Mouse (Mus musculus) erythroblast, adult 5-6 weeks (primary cell): ENCODE results near the gene Pdrg1. TPM values are rescaled to one million over a fixed set of nuclear protein-coding genes. Genes with fewer than 3 reads are reported as not detected.

Source experiments
- ATAC-seq: replicated peaks from 2 replicates; pipeline ENCODE4 v1.8.0; 2016; ENCODE audit warnings: moderate number of reproducible peaks, mild to moderate bottlenecking, moderate TSS enrichment, inconsistent platforms; ENCODE audit not compliant: poor library complexity, low FRiP score, severe bottlenecking
- total RNA-seq, 2 experiments: library from RNA; stranded (forward) in 1 of 2; stranded (reverse) in 1 of 2; fragments of 150-400 nt in 1 of 2; fragments of 200-764, 138-1000 nt in 1 of 2; gene quantifications; 2 replicates each; pipeline versions ENCODE4 v1.2.3 to v1.2.4; 2015 to 2017; ENCODE audit warnings: low replicate concordance in 2 of 2

Gene Pdrg1
- total RNA-seq, 2 experiments from 2014 or later = 2.6 to 6.5 TPM

GRCm38 (mm10) chr2:152976991-152977390 is 38.2 kb downstream of the Pdrg1 start:
- no peak for ATAC-seq

GRCm38 (mm10) chr2:152965555-152965954 is 49.7 kb downstream of the Pdrg1 start:
- no peak for ATAC-seq

DNA sequence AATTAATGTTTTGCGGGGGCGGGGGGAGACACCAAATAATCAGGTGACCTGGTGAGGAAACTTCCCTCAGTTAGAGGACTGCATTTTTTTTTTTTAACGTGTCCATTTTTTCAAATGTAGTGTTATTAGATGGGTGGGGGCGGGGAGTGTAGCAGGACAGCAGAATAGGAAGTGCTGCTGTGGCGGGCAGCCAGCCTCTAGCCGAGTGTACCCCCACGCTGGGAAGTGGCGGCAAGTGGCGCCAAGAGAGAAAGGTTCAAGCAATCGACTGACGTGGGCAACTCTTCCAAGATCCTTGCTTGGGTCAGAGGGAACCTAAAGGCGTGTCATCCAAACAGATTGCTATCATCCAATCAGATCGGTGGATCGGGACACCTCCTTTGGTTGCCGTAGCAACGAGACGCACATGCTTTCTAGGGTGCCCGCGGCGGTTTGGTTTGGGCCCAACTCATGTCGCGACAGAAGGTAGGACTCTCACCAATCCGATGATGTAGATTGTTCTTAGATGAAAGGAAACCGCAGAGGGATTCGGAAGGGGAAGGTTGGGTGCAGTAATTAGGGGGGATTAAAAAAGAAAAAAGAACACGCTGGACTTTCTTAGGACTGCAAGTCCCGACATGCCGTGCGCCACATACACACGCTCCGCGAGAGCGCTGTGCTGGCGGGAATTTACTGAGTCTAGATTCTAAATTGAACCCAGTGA is 53.0 kb downstream of the Pdrg1 start, which contains the start of gene Ttll9:
Ttll9 (plus strand) TSS at position 395 of the 703 bp plus-strand sequence.
- no peak for ATAC-seq

Other genes with a start within 250 kb of the Pdrg1 start
- gene Bcl2l1, start 183.7 kb downstream of the Pdrg1 start, total RNA-seq (2015; ENCODE audit: low replicate concordance) = 543 and 572 TPM in 2 replicates
- gene Bcl2l1, start 183.7 kb downstream of the Pdrg1 start, total RNA-seq (2017; ENCODE audit: low replicate concordance) = 807 and 937 TPM in 2 replicates
- 39.8 and 43.9 TPM in 2 replicates for gene Tpx2, start 167.5 kb downstream of the Pdrg1 start, total RNA-seq (2015; ENCODE audit: low replicate concordance)
- gene Tpx2, start 167.5 kb downstream of the Pdrg1 start, total RNA-seq (2017; ENCODE audit: low replicate concordance) = 53.4 and 65.9 TPM in 2 replicates
- gene Mylk2, start 104.1 kb downstream of the Pdrg1 start, total RNA-seq (2015; ENCODE audit: low replicate concordance) = not detected in 2 replicates
- gene Mylk2, start 104.1 kb downstream of the Pdrg1 start, total RNA-seq (2017; ENCODE audit: low replicate concordance) = not detected in 2 replicates
- gene Foxs1, start 82.2 kb downstream of the Pdrg1 start, total RNA-seq (2015; ENCODE audit: low replicate concordance) = not detected in 2 replicates
- not detected in 2 replicates for gene Foxs1, start 82.2 kb downstream of the Pdrg1 start, total RNA-seq (2017; ENCODE audit: low replicate concordance)
- gene Dusp15, start 63.7 kb downstream of the Pdrg1 start, total RNA-seq (2015; ENCODE audit: low replicate concordance) = not detected in 2 replicates
- gene Dusp15, start 63.7 kb downstream of the Pdrg1 start, total RNA-seq (2017; ENCODE audit: low replicate concordance) = 0.17 TPM in 1 of 2 replicates, not detected in the other
- 0.38 TPM in 1 of 2 replicates, not detected in the other for gene Ttll9, start 52.9 kb downstream of the Pdrg1 start, total RNA-seq (2015; ENCODE audit: low replicate concordance)
- not detected in 2 replicates for gene Ttll9, start 52.9 kb downstream of the Pdrg1 start, total RNA-seq (2017; ENCODE audit: low replicate concordance)
- gene Xkr7, start 16.4 kb upstream of the Pdrg1 start, total RNA-seq (2015; ENCODE audit: low replicate concordance) = not detected in 2 replicates
- gene Xkr7, start 16.4 kb upstream of the Pdrg1 start, total RNA-seq (2017; ENCODE audit: low replicate concordance) = not detected in 2 replicates
- gene Ccm2l, start 50.5 kb upstream of the Pdrg1 start, total RNA-seq (2015; ENCODE audit: low replicate concordance) = not detected in 2 replicates
- gene Ccm2l, start 50.5 kb upstream of the Pdrg1 start, total RNA-seq (2017; ENCODE audit: low replicate concordance) = 0.28 TPM in 1 of 2 replicates, not detected in the other
- gene Hck, start 93.0 kb upstream of the Pdrg1 start, total RNA-seq (2015; ENCODE audit: low replicate concordance) = 19.2 and 46.6 TPM in 2 replicates
- gene Hck, start 93.0 kb upstream of the Pdrg1 start, total RNA-seq (2017; ENCODE audit: low replicate concordance) = 28.7 and 45.7 TPM in 2 replicates
- gene Tm9sf4, start 145.9 kb upstream of the Pdrg1 start, total RNA-seq (2015; ENCODE audit: low replicate concordance) = 16.9 and 19.2 TPM in 2 replicates
- gene Tm9sf4, start 145.9 kb upstream of the Pdrg1 start, total RNA-seq (2017; ENCODE audit: low replicate concordance) = 14.9 and 23.3 TPM in 2 replicates
- 2.5 TPM in 2 replicates for gene Tspyl3, start 210.0 kb upstream of the Pdrg1 start, total RNA-seq (2015; ENCODE audit: low replicate concordance)
- 1.2 and 1.5 TPM in 2 replicates for gene Tspyl3, start 210.0 kb upstream of the Pdrg1 start, total RNA-seq (2017; ENCODE audit: low replicate concordance)
- 33.4 and 36.8 TPM in 2 replicates for gene Plagl2, start 226.0 kb upstream of the Pdrg1 start, total RNA-seq (2015; ENCODE audit: low replicate concordance)
- gene Plagl2, start 226.0 kb upstream of the Pdrg1 start, total RNA-seq (2017; ENCODE audit: low replicate concordance) = 8.7 and 13.2 TPM in 2 replicates
- gene Pofut1, start 226.1 kb upstream of the Pdrg1 start, total RNA-seq (2015; ENCODE audit: low replicate concordance) = 1.3 and 2.5 TPM in 2 replicates
- gene Pofut1, start 226.1 kb upstream of the Pdrg1 start, total RNA-seq (2017; ENCODE audit: low replicate concordance) = 9.2 and 15.5 TPM in 2 replicates